Mouse (Mus musculus) MEL (cell line): ENCODE measurements around the gene Glipr1l2. TPM values are rescaled to one million over a fixed set of nuclear protein-coding genes. Genes with fewer than 3 reads are reported as not detected.
"Not testable (repeated sequence)": the region's sequence is repeated elsewhere in the genome, so short reads cannot be mapped to it uniquely, and the experiment has no call there.

ENCODE experiments used
- DNase-seq: peaks from one replicate; pipeline ENCODE4 v3.0.0; 2011; ENCODE audit warnings: low read depth, low spot score
- H3K27ac ChIP-seq: 2 replicates; pipeline ENCODE4 v1.5.1; 2012; ENCODE audit warnings: low read depth, mild to moderate bottlenecking, control low read depth, low read length, moderate library complexity; ENCODE audit not compliant: control insufficient read depth
- H3K27me3 ChIP-seq, 2 experiments: fragments of 150-350 bp in 1 of 2; sonication (generic) in 1 of 2; 2 replicates each; pipeline ENCODE4 v1.6.1; 2012; ENCODE audit warnings: low read length in 2 of 2, mild to moderate bottlenecking in 2 of 2, improper control_type of control experiment in 1 of 2, moderate library complexity in 1 of 2; ENCODE audit not compliant: insufficient read depth in 2 of 2, control insufficient read depth in 1 of 2
- H3K36me3 ChIP-seq, 2 experiments: 2 replicates each; pipeline ENCODE4 v1.6.1; 2012 to 2014; ENCODE audit warnings: low read length in 2 of 2, improper control_type of control experiment in 1 of 2, inconsistent platforms in 1 of 2, mild to moderate bottlenecking in 1 of 2; ENCODE audit not compliant: insufficient read depth in 2 of 2, control insufficient read depth in 1 of 2
- H3K4me1 ChIP-seq, 2 experiments: fragments of 150-350 bp in 1 of 2; sonication (generic) in 1 of 2; 2 replicates each; pipeline ENCODE4 v1.6.1; 2012; ENCODE audit warnings: low read length in 2 of 2, improper control_type of control experiment in 1 of 2, mild to moderate bottlenecking in 1 of 2; ENCODE audit not compliant: insufficient read depth in 2 of 2, control insufficient read depth in 1 of 2
- H3K4me3 ChIP-seq, 2 experiments: fragments of 150-350 bp in 1 of 2; sonication (generic) in 1 of 2; 2 replicates each; pipeline ENCODE4 v1.5.1; 2012; ENCODE audit warnings: low read depth in 2 of 2, low read length in 2 of 2, mild to moderate bottlenecking in 2 of 2, moderate library complexity in 2 of 2, control low read depth in 1 of 2, improper control_type of control experiment in 1 of 2; ENCODE audit not compliant: control insufficient read depth in 1 of 2, insufficient read depth in 1 of 2
- H3K79me2 ChIP-seq: 2 replicates; pipeline ENCODE4 v1.6.1; 2012; ENCODE audit warnings: mild to moderate bottlenecking, low read length, moderate library complexity; ENCODE audit not compliant: control insufficient read depth, poor library complexity, insufficient read depth
- H3K9ac ChIP-seq: 2 replicates; pipeline ENCODE4 v1.6.1; 2012; ENCODE audit warnings: low read depth, mild to moderate bottlenecking, control low read depth, low read length, moderate library complexity; ENCODE audit not compliant: control insufficient read depth, poor library complexity, severe bottlenecking
- H3K9me3 ChIP-seq: fragments of 150-350 bp; sonication (generic); replicated peaks from 2 replicates; pipeline ENCODE4 v1.6.1; 2012; ENCODE audit warnings: mild to moderate bottlenecking, low read length, improper control_type of control experiment, moderate library complexity; ENCODE audit not compliant: insufficient read depth
- BHLHE40 ChIP-seq: IDR thresholded peaks from 2 replicates; pipeline ENCODE4 v1.6.1; 2012; ENCODE audit warnings: low read depth, mild to moderate bottlenecking, inconsistent platforms, low read length, improper control_type of control experiment, borderline replicate concordance
- CHD2 ChIP-seq: IDR thresholded peaks from 2 replicates; pipeline ENCODE4 v1.6.1; 2011; ENCODE audit warnings: low read length, improper control_type of control experiment
- E2F4 ChIP-seq: IDR thresholded peaks from 2 replicates; pipeline ENCODE4 v1.6.1; 2011; ENCODE audit warnings: low read depth, low read length, improper control_type of control experiment, borderline replicate concordance
- GATA1 ChIP-seq: IDR thresholded peaks from 2 replicates; pipeline ENCODE4 v1.6.1; 2011; ENCODE audit warnings: low read depth, low read length, improper control_type of control experiment
- HCFC1 ChIP-seq: IDR thresholded peaks from 2 replicates; pipeline ENCODE4 v1.6.1; 2012; ENCODE audit warnings: low read depth, mild to moderate bottlenecking, inconsistent platforms, low read length, improper control_type of control experiment, moderate library complexity
- JUND ChIP-seq: IDR thresholded peaks from 2 replicates; pipeline ENCODE4 v1.6.1; 2011; ENCODE audit warnings: low read depth, mild to moderate bottlenecking, improper control_type of control experiment, low read length
- MAZ ChIP-seq: IDR thresholded peaks from 2 replicates; pipeline ENCODE4 v1.6.1; 2012; ENCODE audit warnings: low read depth, mild to moderate bottlenecking, inconsistent platforms, low read length, improper control_type of control experiment
- MYB ChIP-seq: IDR thresholded peaks from 2 replicates; pipeline ENCODE4 v1.6.1; 2011; ENCODE audit warnings: mild to moderate bottlenecking, low read depth, low read length, improper control_type of control experiment
- MYC ChIP-seq: IDR thresholded peaks from 2 replicates; pipeline ENCODE4 v1.6.1; 2011; ENCODE audit warnings: low read depth, mild to moderate bottlenecking, low read length, improper control_type of control experiment, moderate library complexity
- NELFE ChIP-seq: IDR thresholded peaks from 2 replicates; pipeline ENCODE4 v1.6.1; 2011; ENCODE audit warnings: low read depth, low read length, improper control_type of control experiment
- NRF1 ChIP-seq: IDR thresholded peaks from 2 replicates; pipeline ENCODE4 v1.6.1; 2014; ENCODE audit warnings: low read depth, mild to moderate bottlenecking, inconsistent platforms, low read length, improper control_type of control experiment, moderate library complexity; ENCODE audit not compliant: poor library complexity, insufficient read depth, severe bottlenecking
- RAD21 ChIP-seq: IDR thresholded peaks from 2 replicates; pipeline ENCODE4 v1.6.1; 2011; ENCODE audit warnings: mild to moderate bottlenecking, low read depth, low read length, improper control_type of control experiment
- SMC3 ChIP-seq: IDR thresholded peaks from 2 replicates; pipeline ENCODE4 v1.6.1; 2011; ENCODE audit warnings: low read depth, low read length, improper control_type of control experiment
- TAL1 ChIP-seq: IDR thresholded peaks from 2 replicates; pipeline ENCODE4 v1.6.1; 2012; ENCODE audit warnings: mild to moderate bottlenecking, inconsistent platforms, low read length, moderate library complexity, mixed read lengths
- TBP ChIP-seq: IDR thresholded peaks from 2 replicates; pipeline ENCODE4 v1.8.0; 2011; ENCODE audit warnings: low read depth, low read length, improper control_type of control experiment
- USF1 ChIP-seq: IDR thresholded peaks from 2 replicates; pipeline ENCODE4 v1.6.1; 2014; ENCODE audit warnings: low read depth, mild to moderate bottlenecking, inconsistent platforms, low read length, improper control_type of control experiment, moderate library complexity
- USF2 ChIP-seq, 2 experiments: IDR thresholded peaks; 2 replicates each; pipeline ENCODE4 v1.6.1; 2011 to 2012; ENCODE audit warnings: improper control_type of control experiment in 2 of 2, low read length in 2 of 2, borderline replicate concordance in 1 of 2, inconsistent platforms in 1 of 2, low read depth in 1 of 2, mild to moderate bottlenecking in 1 of 2; ENCODE audit not compliant: insufficient read depth in 1 of 2
- ZC3H11A ChIP-seq: IDR thresholded peaks from 2 replicates; pipeline ENCODE4 v1.6.1; 2012; ENCODE audit warnings: low read depth, mild to moderate bottlenecking, inconsistent platforms, low read length, improper control_type of control experiment
- ZKSCAN1 ChIP-seq: IDR thresholded peaks from 2 replicates; pipeline ENCODE4 v1.6.1; 2012; ENCODE audit warnings: low read depth, mild to moderate bottlenecking, inconsistent platforms, low read length, improper control_type of control experiment, moderate library complexity
- polyA plus RNA-seq, 2 experiments: library from polyadenylated mRNA; stranded (reverse) in 1 of 2; unstranded in 1 of 2; fragments of >175 nt in 1 of 2; fragments of >200 nt in 1 of 2; gene quantifications; 2 replicates each; pipeline versions ENCODE4 v1.2.1 to v1.2.4; 2012; ENCODE audit warnings: low replicate concordance in 2 of 2, low read depth in 1 of 2; ENCODE audit not compliant: insufficient read length in 2 of 2, insufficient read depth in 1 of 2, missing spikeins in 1 of 2
- total RNA-seq: library from RNA; depleted of rRNA; stranded (reverse); fragments of 300-350 nt; gene quantifications from 2 replicates; pipeline ENCODE4 v1.2.3, GENCODE M21; 2012

The Glipr1l2 gene
- total and polyA plus RNA-seq, 3 experiments = not detected

DNA sequence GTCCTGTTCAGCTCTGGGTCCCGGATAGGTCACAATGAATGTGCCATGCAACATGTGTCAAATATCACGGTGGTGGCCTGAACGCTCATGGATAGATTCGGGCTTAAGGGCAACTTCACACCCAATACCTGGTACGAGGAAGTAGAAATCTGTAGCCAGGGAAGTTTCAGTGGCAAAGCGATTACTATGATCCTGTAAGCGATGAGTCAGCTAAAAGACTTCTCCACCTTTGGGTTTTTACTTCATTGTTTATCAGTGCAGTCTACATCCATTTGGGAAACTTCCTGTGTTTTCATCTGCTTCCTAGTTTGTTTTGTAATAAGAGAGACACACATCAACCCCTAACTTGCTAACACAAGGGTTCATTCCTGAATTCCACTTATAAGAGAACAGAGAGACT lies 27.2 kb downstream of the Glipr1l2 start:
- no peak for TF ChIP-seq ZKSCAN1
- TF ChIP-seq MYB = no peak
- no peak for TF ChIP-seq NELFE
- TF ChIP-seq NRF1 = no peak
- no peak for TF ChIP-seq HCFC1
- TF ChIP-seq JUND = no peak
- no peak for TF ChIP-seq E2F4
- TF ChIP-seq SMC3 = no peak
- Histone ChIP-seq H3K4me3 (no peak overlapping the region), H3K9ac (no peak overlapping the region), H3K9me3 (no peaks in the 10 kb centered on the region), H3K27me3 (peaks cover 0 to 2% of the 10 kb centered on the region in 2 experiments; a peak in 1 of 4 replicates), H3K4me1 (no peaks in the 10 kb centered on the region), H3K36me3 (no peaks in the 10 kb centered on the region), H3K79me2 (no peaks in the 10 kb centered on the region), H3K27ac (no peak overlapping the region)
- no peak for DNase-seq

DNA sequence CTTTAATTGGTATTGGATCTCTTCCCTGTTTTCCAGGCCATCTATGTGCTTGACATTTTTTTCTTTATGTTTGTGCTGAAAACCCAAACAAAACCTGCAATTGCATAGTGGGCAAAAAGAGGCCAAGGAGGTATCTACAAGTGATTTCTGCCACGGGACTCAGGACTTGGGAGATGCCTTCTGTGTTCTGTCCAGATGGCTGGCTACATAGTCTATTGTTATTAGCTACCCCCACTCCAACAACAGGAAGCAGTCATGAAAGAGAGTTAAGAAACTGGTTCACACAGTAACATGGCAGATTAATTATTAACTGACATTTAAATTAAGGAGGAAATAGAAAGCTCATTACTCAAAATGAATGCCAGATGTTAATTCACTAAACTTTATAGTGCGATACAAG lies 41.9 kb downstream of the Glipr1l2 start:
- not testable (repeated sequence) for H3K27ac ChIP-seq, H3K27me3 ChIP-seq, DNase-seq, H3K79me2 ChIP-seq, H3K4me3 ChIP-seq, H3K4me1 ChIP-seq, H3K9me3 ChIP-seq, H3K36me3 ChIP-seq, H3K9ac ChIP-seq

DNA sequence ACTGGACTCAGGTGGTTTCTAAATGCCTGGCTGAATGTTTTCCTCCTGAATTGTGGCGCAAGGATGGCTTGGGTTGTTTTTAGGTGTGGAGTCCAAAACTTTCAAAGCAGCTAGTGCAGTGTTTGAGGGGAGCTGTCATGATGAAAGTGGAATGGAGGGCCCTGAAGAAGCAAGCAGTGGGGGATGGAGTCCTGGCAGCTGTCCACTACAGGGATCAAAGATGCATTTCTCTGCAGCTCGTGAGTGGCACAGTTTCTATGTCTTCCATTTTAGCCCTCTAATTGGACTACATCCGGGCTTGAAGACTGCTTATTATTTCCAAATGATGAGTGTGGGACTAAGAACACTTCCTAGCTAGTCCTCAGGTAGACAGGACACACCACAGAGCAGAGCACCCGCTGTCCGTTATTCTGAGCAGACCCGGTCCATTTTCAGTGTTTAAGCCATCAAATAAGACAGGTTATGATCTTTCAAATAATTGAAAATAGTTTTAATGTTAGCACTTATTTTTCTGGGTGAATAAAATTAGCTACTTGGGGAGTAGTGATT lies 44.6 kb downstream of the Glipr1l2 start:
- H3K36me3 ChIP-seq, H3K27ac ChIP-seq, H3K9ac ChIP-seq, DNase-seq, H3K9me3 ChIP-seq, H3K27me3 ChIP-seq, H3K4me1 ChIP-seq, H3K4me3 ChIP-seq, H3K79me2 ChIP-seq: not testable (repeated sequence)

DNA sequence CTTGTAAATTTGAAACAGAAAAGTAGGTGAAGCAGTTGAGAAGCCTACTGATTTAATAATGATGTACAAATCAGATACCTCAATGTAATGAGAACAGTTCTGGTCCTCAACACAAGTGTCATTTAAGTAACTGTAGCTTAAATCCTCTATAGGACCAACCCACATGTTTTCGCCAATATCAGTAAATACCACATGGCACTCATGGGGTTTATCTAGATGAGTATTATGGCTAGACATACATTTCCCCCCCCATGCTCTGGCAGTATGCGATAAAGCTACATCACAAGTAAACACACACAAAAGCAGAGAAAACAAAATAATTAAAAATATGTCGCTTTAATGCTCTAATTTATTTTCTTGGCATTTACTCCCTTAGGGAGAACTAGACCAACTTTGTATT lies 49.0 kb downstream of the Glipr1l2 start:
- Histone ChIP-seq H3K4me3 (no peak overlapping the region), H3K9ac (no peak overlapping the region), H3K79me2 (no peaks in the 10 kb centered on the region), H3K27ac (no peak overlapping the region), H3K27me3 (no peaks in the 10 kb centered on the region), H3K9me3 (no peaks in the 10 kb centered on the region), H3K4me1 (no peaks in the 10 kb centered on the region), H3K36me3 (no peaks in the 10 kb centered on the region)
- no peak for TF ChIP-seq BHLHE40
- TF ChIP-seq MAZ = no peak
- TF ChIP-seq CHD2 = no peak
- TF ChIP-seq NELFE = no peak
- no peak for TF ChIP-seq USF2 (IDR thresholded peaks at IDR 0.05; ENCODE audit: borderline replicate concordance in 1 of 2, insufficient read depth in 1 of 2, low read depth in 1 of 2, low read length in 2 of 2)
- no peak for TF ChIP-seq TAL1
- no peak for TF ChIP-seq MYC
- no peak for TF ChIP-seq HCFC1
- TF ChIP-seq ZC3H11A = no peak
- TF ChIP-seq TBP = no peak
- no peak for TF ChIP-seq GATA1
- no peak for TF ChIP-seq ZKSCAN1
- TF ChIP-seq RAD21 = no peak
- TF ChIP-seq MYB = no peak
- TF ChIP-seq USF1 = no peak
- no peak for DNase-seq
